Mouse (Mus musculus) intestine, postnatal 0 days (tissue): ENCODE results near the gene Mtx2. TPM values are rescaled to one million over a fixed set of nuclear protein-coding genes. Genes with fewer than 3 reads are reported as not detected.

Experiments used
- ATAC-seq: fragments of 200-750 bp; cut with Nextera tagmentation; 2 replicates; pipeline ENCODE4 v1.8.0; 2017; ENCODE audit warnings: mild to moderate bottlenecking, moderate TSS enrichment, moderate library complexity
- H3K27ac ChIP-seq: fragments of 300-500 bp; sonication (generic); 2 replicates; pipeline ENCODE4 v1.5.1; 2014; ENCODE audit warnings: mild to moderate bottlenecking, low read depth, low read length, moderate library complexity
- H3K27me3 ChIP-seq: fragments of 300-500 bp; sonication (generic); replicated peaks from 2 replicates; pipeline ENCODE4 v1.6.1; 2014; ENCODE audit warnings: low read length, mixed read lengths; ENCODE audit not compliant: control insufficient read depth, insufficient read depth
- H3K36me3 ChIP-seq: fragments of 300-500 bp; sonication (generic); 2 replicates; pipeline ENCODE4 v1.6.1; 2014; ENCODE audit warnings: mild to moderate bottlenecking, moderate library complexity; ENCODE audit not compliant: control insufficient read depth, insufficient read depth
- H3K4me1 ChIP-seq: fragments of 300-500 bp; sonication (generic); replicated peaks from 2 replicates; pipeline ENCODE4 v1.6.1; 2014; ENCODE audit warnings: antibody characterized with exemption, low read length, mixed read lengths; ENCODE audit not compliant: control insufficient read depth, insufficient read depth
- H3K4me2 ChIP-seq: fragments of 300-500 bp; sonication (generic); replicated peaks from 2 replicates; pipeline ENCODE4 v1.6.1; 2014; ENCODE audit warnings: low read depth, mild to moderate bottlenecking, moderate library complexity
- H3K4me3 ChIP-seq: fragments of 300-500 bp; sonication (generic); 2 replicates; pipeline ENCODE4 v1.5.1; 2014; ENCODE audit warnings: low read depth, low read length
- H3K9ac ChIP-seq: fragments of 300-500 bp; sonication (generic); 2 replicates; pipeline ENCODE4 v1.6.1; 2014; ENCODE audit warnings: mild to moderate bottlenecking, low read depth, low read length
- H3K9me3 ChIP-seq: fragments of 300-500 bp; sonication (generic); 2 replicates; pipeline ENCODE4 v1.6.1; 2016; ENCODE audit warnings: mixed run types; ENCODE audit not compliant: control insufficient read depth
- CTCF ChIP-seq: sonication (generic); IDR thresholded peaks from 2 replicates; pipeline ENCODE4 v1.5.1; 2016; ENCODE audit warnings: low read depth, mild to moderate bottlenecking, control low read depth, antibody characterized with exemption, moderate library complexity
- WGBS: fragments of 180-500 bp; shearing (Covaris S2); extraction: QIAGEN DNeasy Blood & Tissue Kit; methylation state at CpG from one replicate; pipeline ENCODE4 v1.1.7; 2014; 5-methylcytosine and 5-hydroxymethylcytosine counted together
- polyA plus RNA-seq: library from polyadenylated mRNA; unstranded; fragments of >200 nt; fragmentation: Nextera tagmentation; extraction: Ambion mirVana; gene quantifications from 2 replicates; pipeline ENCODE4 v1.2.1, GENCODE M21; 2015

The Mtx2 gene
- polyA plus RNA-seq, 1 experiment from 2014 or later = 96.3 TPM

DNA sequence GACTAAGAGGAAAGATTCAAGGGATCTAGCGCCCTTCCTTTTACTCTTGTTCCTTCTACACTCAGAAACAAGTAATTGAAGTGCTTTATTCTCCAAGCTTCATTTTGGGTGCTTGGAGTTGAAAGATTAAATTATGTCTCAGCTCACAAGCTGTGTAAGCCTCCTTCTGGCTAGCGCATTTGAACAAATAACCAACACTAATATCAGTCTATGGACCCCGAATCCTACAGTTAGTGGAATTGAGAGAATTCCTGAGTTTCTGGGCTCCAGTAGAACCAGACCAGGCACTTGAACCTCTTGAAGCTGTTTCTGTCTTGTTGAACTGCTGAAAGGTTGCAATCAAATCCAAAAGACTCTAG lies 253 bp upstream of the Mtx2 start:
- H3K4me3 ChIP-seq = peak overlapping the region; percentile 87
- H3K4me2 ChIP-seq = peak overlapping the region; percentile 88
- no peaks in the 10 kb centered on the region for H3K9me3 ChIP-seq
- WGBS = 67% methylated on average over 3 of the region's 3 CpGs
- H3K27ac ChIP-seq = peak overlapping the region; percentile 94
- H3K27me3 ChIP-seq = no peaks in the 10 kb centered on the region
- no peak for ATAC-seq
- no peaks in the 10 kb centered on the region for H3K36me3 ChIP-seq
- H3K4me1 ChIP-seq = no peaks in the 10 kb centered on the region
- TF ChIP-seq CTCF = no peak
- peak overlapping the region; percentile 87 for H3K9ac ChIP-seq

DNA sequence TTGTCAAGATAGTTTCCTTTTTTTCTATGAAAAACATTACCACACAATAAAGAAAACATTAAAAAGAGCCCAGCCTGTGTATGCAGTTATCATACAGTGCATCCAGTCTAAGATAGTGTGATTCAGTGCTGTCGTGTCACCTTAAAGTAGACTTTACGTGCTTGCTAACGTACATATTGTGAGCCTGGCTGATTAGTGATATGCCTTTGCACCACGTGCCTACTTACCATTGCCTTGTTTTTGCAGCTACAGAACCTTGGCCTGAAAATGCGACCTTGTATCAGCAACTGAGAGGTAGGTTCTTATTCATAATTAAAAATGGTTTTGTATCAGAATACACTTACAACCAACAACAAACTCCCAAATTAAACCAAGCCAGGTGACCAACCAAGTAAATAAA lies 21.4 kb downstream of the Mtx2 start:
- H3K4me3 ChIP-seq = no peak overlapping the region
- no peak for ATAC-seq
- H3K4me1 ChIP-seq = no peaks in the 10 kb centered on the region
- no peak overlapping the region for H3K27ac ChIP-seq
- H3K9me3 ChIP-seq = no peaks in the 10 kb centered on the region
- no peaks in the 10 kb centered on the region for H3K36me3 ChIP-seq
- H3K9ac ChIP-seq = no peak overlapping the region
- H3K27me3 ChIP-seq = no peaks in the 10 kb centered on the region
- no peak for TF ChIP-seq CTCF
- WGBS = 59% methylated on average over 5 of the region's 5 CpGs
- H3K4me2 ChIP-seq = no peak overlapping the region

DNA sequence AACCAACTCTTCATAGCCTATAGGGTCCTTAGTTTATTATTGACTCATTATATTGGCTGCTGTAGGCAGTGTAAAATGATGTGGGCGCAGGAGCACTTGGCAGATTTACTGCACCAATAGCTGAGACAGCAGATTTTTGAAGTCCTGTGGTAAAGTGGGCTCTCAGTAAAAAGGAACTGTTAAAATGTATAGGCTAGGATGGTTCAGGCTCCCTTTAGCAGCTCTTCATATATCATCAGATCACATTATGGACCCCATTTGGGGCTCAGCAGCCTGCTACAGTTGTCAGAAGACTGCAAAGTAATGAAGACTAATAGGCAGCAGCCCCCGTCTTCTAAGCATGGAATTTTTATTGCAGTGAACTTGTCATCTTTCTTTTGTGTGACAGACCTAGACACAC lies 21.9 kb downstream of the Mtx2 start:
- Histone ChIP-seq H3K36me3 (no peaks in the 10 kb centered on the region), H3K4me1 (no peaks in the 10 kb centered on the region), H3K9ac (no peak overlapping the region), H3K4me2 (no peak overlapping the region), H3K9me3 (no peaks in the 10 kb centered on the region), H3K27ac (no peak overlapping the region), H3K4me3 (no peak overlapping the region), H3K27me3 (no peaks in the 10 kb centered on the region)
- ATAC-seq = no peak
- no peak for TF ChIP-seq CTCF
- WGBS = 63% methylated on average over 2 of the region's 2 CpGs

DNA sequence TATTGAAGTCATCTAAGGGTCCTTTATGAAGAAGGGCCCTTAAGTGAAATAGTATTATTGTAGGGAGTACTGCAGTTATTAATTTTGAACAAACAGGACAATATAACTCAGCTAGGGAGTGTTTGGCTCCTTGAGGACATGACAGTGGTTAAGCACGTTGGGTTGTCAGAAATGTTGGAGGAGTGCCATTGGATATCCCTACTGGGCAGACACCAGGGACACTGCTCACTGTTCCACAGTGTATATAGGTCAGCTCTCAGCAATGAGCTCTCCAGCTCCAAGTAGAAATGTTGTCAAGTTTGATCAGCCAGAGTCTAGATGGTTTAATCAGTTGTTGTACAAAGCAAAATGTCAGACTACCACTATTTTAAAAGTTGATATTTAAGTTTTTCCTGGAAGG lies 24.4 kb downstream of the Mtx2 start:
- 53% methylated on average over 1 of the region's 1 CpGs for WGBS
- no peaks in the 10 kb centered on the region for H3K4me1 ChIP-seq
- no peak overlapping the region for H3K9ac ChIP-seq
- no peaks in the 10 kb centered on the region for H3K36me3 ChIP-seq
- no peak for ATAC-seq
- no peak for TF ChIP-seq CTCF
- H3K4me2 ChIP-seq = no peak overlapping the region
- H3K9me3 ChIP-seq = no peaks in the 10 kb centered on the region
- no peak overlapping the region for H3K4me3 ChIP-seq
- no peak overlapping the region for H3K27ac ChIP-seq
- H3K27me3 ChIP-seq = no peaks in the 10 kb centered on the region

DNA sequence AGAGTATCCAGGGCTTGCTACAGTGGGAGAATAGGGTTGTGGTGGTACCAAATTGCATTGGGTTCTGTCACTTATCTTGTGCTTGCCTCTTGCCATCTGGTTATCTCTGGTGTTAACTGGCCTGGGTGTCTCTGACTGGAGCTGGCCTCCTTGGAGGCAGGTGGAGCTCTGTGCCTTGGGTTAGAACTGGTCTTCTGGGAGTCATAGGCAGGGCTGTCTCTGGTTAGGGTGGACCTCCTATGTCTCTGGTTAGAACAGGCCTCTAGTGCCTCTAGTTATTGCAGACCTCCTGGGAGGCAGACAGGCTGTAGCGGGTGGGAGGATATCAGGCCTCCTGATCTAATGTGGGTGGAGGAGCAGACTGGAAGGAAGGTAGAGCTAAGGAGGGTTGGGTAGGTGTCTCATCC lies 36.5 kb downstream of the Mtx2 start:
- 100% methylated on average over 1 of the region's 1 CpGs for WGBS
- H3K9me3 ChIP-seq = no peaks in the 10 kb centered on the region
- no peaks in the 10 kb centered on the region for H3K4me1 ChIP-seq
- no peak overlapping the region for H3K4me3 ChIP-seq
- no peak for TF ChIP-seq CTCF
- H3K9ac ChIP-seq = no peak overlapping the region
- H3K4me2 ChIP-seq = no peak overlapping the region
- H3K27ac ChIP-seq = no peak overlapping the region
- no peak for ATAC-seq
- no peaks in the 10 kb centered on the region for H3K36me3 ChIP-seq
- H3K27me3 ChIP-seq = no peaks in the 10 kb centered on the region

DNA sequence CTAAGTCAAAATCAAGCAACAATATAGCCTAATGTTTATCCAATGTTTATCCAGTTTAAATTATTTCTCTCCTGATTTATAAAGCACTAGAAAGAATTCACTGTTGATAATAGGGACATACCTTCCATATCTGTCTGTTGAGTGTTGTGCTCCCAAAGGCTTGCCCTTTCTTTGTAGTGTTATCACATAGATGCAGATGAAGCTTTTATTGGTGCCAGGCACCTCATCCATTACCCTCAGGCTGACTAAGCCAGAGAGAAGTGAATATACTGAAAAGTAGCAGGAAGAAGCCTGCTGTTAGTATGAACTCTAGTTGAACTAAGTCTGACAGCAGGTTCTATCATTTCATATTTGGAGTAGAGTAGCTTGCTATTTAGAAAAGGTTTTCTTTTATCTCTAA lies 39.8 kb downstream of the Mtx2 start:
- Histone ChIP-seq H3K4me3 (no peak overlapping the region), H3K36me3 (no peaks in the 10 kb centered on the region), H3K9ac (no peak overlapping the region), H3K27me3 (no peaks in the 10 kb centered on the region), H3K9me3 (no peaks in the 10 kb centered on the region), H3K4me2 (no peak overlapping the region), H3K4me1 (no peaks in the 10 kb centered on the region), H3K27ac (no peak overlapping the region)
- ATAC-seq = no peak
- no peak for TF ChIP-seq CTCF

DNA sequence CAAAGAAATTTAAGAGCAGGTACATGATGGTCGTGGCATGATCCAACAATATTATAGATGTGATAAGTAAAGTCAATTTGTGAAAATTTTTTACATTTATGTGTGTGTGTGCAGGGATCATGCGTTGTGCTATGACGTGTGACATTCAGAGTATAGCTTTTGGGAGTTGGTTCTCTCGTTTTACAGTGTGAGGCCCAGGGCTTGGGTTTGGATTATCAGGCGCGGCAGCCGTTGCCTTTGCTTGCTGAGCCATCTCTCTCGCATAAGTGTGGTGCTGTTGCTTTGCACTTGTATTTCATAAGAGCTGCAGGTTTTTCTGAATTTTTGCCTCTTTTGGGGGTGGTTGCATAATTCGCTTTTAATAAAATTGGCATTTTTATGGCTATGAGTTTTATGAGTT lies 48.4 kb downstream of the Mtx2 start:
- WGBS = 90% methylated on average over 9 of the region's 9 CpGs
- no peaks in the 10 kb centered on the region for H3K27me3 ChIP-seq
- H3K9ac ChIP-seq = no peak overlapping the region
- no peak for TF ChIP-seq CTCF
- no peaks in the 10 kb centered on the region for H3K9me3 ChIP-seq
- no peak overlapping the region for H3K4me3 ChIP-seq
- ATAC-seq = no peak
- no peak overlapping the region for H3K27ac ChIP-seq
- no peak overlapping the region for H3K4me2 ChIP-seq
- H3K36me3 ChIP-seq = 0 out of 2 replicates have a peak, but pooled peaks cover 16% of the 10 kb centered on the region
- H3K4me1 ChIP-seq = no peaks in the 10 kb centered on the region
